Mouse (Mus musculus) urinary bladder, postnatal 36 days (tissue): ENCODE measurements around the gene Cyp17a1.
A peak's percentile ranks its signal among the peaks of the same experiment; 100 is the strongest.

Experiments
- DNase-seq, 2 experiments: peaks; one replicate each; pipeline ENCODE4 v3.0.0; 2022; ENCODE audit warnings: low spot score in 2 of 2, mixed read lengths in 1 of 2

Cyp17a1 gene

DNA sequence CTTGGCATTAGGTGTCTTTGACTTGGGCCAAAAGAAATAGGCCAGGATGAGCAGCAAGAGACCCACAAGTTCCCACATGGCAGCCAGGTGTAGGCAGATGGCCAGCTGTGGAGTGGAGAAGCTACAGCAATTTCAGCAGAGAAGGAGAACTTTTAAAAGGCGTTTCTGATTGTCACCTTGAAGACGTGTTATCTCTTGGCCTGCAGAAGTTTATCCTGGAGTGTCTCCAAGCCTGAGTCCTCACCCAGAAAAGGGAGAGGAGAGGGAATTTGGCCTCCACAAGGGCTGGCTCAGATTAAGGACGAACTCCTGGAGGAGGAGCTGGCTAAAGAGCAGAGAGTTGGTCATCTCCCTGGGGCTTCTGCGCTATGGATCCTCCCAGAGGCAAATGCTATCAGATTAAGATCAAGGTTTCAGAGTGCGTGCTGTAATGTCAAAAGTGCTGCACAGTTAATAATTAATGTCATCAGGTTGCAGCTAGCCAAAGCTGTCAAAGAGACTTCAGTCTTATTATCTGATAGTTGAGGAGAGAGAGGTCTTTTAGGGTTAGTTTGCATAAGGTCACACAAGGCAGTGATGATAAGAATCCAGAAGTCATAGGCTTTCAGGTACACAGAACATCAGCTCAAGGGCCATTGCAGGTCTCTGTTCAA, at the start of gene Cyp17a1:
Cyp17a1 (minus strand) TSS at position 407 of the 653 bp plus-strand sequence.
- DNase-seq: no peak

DNA sequence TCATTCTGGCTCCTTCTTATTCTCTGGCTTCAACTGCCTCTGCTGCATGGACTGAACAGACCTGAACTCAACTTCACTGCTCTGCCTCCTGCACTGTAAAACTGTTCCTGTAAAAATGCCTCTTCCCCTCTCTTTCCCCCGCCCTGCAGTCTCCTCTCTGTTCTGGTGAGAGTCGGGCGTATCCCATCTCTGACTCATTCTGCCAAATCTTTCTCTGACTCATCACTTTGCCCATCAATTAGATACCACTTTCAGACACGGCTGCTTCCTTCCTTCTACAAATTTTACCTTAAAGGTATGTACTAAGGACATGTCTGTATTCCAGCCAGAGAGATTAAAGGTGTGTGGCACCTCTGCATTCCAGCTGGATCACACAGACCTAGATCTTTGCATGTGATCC, 45.2 kb upstream of the Cyp17a1 start:
- no peak for DNase-seq

DNA sequence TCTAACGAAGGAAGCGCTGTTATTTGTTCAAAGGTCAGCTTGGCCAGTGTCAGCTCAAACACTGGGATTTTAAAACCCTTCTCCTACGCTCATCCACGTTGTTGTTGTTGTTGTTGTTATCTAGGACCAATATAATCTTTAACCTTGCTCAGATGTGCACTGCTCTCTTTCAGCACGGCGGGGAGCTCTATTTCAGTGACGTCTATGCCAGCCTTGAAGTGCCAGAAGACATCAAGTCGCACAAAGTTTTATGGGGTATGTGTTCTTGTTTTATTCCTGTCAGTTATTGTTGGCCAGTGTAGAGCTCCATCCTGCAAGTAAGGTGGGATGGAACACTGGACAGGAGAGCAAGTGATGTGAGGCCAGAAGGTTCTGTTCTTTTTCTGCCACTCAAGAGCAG, 42.0 kb upstream of the Cyp17a1 start:
- no peak for DNase-seq

DNA sequence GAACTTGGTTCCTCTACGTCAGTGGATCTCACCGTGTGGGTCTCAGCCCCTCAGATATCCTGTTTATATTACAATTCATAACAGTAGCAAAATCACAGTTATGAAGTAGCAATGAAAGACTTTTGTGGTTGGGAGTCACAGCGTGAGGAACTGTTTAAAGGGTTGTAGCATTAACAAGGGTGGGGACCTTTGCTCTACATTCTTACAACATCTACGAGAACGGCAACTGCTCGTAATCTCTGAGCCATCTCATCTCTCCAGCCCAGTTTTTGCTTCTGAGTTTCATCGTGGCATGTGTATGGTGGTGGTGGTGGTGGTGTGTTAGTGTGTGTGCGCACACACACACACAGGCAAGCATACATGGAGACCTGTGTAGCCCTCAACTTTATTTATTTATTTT, 41.3 kb upstream of the Cyp17a1 start:
- DNase-seq: no peak

DNA sequence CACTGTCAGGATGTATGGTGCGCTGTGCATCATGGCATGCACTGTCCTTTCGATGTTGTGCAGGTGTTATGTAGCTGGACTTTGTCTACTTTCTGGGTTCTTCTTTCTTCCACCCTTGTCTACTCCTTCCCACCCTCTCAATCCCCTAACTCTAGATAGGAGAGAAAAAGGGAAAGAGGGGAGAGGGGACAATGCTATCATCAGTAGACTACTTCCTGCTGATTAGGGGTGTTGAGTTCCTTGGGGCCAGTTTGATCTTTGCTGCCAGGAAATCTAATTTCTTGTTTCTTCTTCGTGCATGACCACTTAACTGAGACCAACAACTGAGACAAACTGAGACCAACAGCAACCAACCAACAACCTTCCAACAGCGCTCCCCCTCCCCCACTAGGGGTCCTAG, 37.6 kb upstream of the Cyp17a1 start:
- DNase-seq: no peak

DNA sequence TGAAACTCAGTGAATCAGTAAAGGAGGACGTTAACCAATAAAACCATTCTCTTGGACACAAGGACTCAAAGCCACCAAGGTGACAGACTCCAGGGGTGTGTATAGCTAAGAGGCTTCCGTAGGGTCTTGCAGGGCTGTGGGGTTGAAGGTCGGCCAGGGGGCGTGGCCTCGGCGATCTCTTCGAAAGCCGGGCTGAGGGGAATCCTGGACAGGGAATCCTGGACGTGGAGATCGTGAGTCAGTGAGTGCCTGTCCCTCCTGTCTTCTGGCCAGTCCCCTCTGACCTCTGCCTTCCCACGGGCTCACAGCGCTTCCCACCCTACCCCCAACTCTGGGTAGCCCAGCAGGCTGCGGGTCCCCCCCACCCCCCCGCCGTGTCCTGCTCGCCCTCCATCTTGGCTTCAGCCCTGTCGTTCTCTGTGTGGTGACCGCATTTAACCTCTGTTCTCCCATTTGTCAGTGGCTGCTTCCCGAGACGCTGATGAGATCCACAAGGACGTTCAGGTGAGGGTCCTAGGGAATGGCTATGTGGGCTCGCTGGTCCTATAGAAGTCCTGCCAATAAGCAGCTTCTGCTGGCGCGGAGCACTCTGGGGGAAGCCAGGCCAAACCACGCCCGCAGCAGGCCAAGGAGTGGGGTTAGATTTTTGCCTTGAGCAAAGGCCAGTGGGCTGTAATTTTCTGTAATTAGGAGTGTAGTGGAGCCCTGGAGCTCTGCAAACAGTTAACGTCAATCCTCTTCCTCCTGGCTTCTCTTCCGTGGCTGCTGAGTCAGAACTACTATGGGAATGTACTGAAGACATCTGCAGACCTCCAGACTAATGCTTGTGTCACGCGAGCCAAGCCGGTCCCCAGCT, 34.6 kb upstream of the Cyp17a1 start, which contains the start of gene As3mt:
As3mt (plus strand) TSS at position 163 of the 856 bp plus-strand sequence.
- peak; percentile 66 to 76 for DNase-seq

DNA sequence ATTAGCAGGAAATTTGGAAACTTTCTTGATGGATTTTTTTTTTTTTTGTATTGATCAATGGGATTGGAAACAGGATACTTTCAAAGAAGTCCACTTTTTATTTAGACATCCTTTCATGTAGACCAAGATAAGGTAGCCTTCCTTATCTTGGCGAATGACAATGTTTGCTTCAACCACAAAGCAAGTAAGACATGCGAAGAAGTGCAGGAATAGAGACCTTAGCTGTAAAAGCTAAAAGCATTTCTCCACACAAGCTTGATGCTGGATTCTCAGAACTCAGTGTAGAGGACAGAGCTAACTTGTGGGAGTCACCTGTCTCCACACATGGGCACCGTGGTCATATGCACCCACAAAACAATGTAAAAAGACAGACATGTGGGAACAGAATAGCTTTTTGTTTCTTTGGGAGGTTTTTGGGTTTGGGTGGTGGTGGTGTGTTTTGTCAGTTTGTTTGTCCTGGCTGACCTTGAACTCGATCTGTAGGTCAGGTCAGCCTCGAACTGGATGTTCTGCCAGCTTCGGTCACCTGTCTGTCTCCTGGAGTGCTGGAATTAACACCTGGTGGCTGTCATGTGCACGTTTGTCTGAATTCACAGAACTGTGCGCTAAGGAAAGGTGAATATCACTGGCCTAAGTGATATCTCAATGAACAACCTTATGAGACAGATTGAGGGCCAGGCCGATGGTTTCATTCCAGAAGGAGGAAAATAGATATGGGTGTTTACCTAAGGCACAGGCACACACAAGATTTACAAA, 33.7 kb upstream of the Cyp17a1 start:
- no peak for DNase-seq

DNA sequence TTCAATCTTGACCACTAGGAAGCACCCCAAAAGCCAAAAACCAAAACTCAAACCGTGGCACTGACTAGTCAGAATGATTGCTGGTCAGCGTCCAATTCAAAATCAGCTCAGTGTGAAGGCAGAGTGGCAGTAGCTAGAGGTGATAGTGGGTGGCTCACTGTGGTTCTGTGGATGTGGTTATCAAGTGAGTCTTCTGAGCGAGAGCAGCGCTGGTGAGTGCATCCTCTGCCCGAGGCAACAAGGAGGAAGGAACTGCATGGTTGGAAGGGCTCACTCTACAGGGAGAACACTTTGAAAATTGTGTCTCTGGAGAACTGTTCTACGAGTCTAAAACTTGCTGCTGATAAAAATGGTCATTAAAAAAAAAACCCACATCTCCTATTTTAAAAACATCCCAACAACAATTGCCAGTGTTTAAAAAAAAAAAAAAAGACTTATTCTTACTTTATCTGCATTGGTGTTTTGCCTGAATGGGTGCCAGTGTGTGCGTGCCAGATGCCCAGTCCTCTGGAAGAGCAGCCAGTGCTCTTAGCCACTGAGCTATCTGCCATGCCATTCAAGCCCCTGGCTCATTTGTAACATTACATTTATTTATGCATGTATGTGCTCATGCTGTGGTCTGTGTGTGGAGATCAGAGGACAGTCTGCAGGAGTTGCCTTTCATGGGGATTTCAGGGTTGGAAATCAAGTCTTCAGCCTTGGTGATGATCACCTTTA, 33.0 kb upstream of the Cyp17a1 start:
- DNase-seq: no peak

DNA sequence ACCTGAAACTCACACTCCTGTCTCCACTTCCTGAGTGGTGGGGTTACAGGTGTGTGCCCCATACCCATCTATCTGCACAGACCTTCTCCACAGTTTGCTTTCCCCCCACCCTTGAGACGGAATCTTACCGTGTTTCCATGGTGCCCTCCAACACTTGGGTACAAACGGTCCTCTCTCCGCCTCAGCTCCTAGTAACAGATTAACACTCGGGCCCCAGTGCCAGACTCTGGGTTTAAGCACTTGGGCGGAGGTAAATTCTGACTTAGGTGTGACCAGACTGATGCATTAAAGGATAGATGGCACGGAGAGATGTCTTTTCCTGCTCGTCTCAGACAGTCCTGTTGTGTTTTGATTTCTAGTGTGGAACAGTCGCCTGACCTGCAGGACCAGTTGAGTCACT, 28.2 kb upstream of the Cyp17a1 start:
- DNase-seq: no peak

DNA sequence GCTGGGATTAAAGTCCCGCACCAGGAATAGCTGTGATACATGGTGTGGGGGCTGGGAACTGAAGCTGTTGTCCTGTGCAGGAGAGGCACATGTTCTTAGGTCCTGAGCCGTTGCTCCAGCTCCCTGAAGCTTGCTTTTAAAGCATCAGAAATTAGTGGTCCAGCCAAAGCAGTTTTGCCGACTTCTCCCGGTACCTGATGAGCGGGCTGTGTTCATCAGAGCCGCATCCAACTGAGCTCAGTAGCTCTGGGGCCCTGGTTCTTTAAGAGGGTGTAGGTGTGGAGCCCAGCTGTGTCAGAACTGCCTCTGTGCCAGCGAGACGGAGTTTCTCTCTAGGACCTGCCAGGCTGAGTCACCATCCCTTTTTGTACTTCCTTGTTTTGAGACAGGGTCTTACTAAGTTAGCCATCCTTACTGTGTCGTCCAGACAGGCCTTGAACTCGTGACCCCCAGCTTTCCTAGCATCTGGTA, 26.1 kb upstream of the Cyp17a1 start:
- no peak for DNase-seq

DNA sequence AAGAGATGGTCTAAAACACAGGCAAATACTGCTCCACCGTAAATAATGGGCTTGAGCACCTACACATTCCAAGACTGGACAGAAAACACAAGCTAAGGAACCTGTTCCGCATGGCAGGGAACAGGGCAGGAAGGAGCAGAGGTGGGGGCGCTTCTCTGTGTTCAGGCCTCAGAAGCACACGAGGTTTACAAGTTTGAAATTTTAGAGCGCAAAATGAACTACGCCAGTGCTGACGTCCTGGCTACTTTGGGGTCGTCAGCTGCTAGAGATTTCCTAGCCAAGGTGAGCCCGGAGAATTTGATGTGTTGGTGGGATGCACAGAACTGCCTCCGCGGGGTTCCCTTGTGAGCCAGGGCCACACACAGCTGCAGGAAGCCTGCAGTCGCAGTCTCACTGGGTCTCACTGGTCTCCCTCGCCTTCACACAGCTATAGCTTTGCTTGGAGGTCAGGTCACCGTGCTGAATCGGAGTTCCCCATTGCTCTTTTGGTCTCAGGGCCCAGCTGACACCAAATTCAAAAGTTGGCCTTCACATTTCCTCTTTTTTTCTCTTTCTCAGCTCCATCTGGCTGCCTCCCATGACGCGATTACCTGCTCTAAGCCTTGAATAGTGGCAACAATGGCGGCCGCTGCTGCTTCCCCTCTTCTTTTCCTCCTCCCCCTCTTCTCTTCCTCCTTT, 25.0 kb upstream of the Cyp17a1 start:
- DNase-seq: no peak

DNA sequence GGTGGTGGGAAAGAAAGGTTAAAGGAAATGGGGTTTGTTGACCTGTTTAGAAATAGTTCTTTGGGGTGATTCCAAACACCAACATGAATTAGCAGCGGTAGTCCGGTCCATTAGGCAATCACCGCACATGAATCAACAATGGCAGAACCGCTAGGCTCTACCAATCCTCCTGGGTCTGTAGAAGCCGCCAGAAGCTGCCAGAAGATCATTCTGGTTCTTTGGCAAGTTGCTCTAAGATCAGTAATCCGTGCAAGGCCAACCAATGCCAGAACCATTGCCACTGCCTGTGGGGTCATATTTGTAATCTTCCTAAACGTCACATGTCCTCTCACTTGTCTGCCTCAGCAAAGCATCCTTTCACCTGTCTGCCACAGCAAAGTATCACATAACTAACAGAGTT, 24.0 kb upstream of the Cyp17a1 start:
- no peak for DNase-seq

DNA sequence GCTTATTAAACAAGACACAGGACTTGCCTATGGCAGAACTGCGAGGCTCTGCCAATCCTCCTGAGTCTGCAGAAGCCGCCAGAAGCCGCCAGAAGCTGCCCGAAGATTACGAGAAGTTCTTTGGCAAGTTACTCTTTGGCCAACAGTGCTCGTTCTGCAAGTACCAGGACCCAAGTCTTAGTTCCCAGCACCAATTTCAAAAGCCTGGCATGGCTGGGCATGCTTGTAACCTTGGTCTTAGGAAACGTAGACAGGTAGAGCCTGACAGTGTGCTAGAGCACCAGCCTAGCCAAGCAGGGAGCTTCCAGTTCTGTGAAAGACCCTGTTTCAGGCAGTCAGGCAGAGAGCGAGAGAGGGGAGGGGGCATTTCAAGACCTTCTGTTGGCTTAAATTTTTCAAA, 23.5 kb upstream of the Cyp17a1 start:
- DNase-seq: no peak

DNA sequence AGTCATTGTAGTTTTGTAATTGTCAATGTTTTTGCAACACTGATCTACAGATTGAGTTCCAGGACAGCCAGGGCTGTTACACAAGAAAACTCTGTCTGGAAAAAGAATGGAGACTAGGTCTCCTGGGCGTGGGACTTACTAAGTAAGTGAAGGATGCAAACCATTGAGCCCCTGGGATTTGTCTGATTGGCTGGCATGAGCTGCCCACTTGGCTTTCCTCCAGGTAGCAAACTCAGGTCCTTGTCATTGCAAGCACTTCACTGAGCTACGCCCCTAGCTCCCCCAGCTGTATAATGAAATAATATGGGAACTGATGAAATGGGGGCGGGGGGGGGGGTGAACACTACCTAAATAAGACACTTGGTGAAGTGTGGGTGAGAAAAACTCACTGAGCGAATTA, 20.2 kb upstream of the Cyp17a1 start:
- DNase-seq: peak in 1 of 2 experiments; percentile 37

DNA sequence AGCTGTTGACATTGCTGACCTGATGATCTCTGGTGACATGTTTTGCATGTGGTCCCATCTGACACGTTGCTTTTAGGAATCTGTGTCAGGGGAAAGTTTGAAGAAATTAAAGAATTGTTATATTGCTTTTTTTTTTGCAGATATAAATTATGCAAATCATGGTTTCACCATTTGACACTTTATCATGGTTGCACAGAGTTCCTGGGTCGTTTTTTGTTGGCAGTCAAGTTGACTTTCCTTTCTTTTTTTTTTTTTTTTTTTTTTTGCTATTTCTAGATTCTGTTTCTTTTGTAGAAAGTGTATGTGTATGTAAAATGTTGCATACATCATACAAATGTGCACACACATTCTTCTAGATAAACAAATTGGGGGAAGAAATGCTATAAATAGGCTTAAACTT, 18.1 kb upstream of the Cyp17a1 start:
- no peak for DNase-seq

DNA sequence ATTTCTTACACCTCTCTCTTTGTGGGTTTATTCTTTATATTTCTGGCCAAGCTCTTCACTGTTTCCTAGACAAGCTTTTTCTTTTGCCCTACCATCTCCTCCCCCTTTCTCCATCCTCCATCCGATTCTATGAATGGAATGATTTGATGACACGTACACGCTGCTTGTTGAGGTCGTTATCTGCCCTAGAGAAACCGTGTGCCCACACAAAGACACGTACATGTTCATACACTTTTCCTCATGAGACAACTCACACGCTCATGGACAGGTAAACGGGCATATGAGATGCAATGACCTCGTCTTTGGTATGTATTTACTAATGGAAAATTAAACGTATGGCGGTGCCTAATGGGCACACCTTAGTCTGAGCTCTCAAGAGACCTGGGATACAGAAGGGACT, 17.4 kb upstream of the Cyp17a1 start:
- DNase-seq: no peak

DNA sequence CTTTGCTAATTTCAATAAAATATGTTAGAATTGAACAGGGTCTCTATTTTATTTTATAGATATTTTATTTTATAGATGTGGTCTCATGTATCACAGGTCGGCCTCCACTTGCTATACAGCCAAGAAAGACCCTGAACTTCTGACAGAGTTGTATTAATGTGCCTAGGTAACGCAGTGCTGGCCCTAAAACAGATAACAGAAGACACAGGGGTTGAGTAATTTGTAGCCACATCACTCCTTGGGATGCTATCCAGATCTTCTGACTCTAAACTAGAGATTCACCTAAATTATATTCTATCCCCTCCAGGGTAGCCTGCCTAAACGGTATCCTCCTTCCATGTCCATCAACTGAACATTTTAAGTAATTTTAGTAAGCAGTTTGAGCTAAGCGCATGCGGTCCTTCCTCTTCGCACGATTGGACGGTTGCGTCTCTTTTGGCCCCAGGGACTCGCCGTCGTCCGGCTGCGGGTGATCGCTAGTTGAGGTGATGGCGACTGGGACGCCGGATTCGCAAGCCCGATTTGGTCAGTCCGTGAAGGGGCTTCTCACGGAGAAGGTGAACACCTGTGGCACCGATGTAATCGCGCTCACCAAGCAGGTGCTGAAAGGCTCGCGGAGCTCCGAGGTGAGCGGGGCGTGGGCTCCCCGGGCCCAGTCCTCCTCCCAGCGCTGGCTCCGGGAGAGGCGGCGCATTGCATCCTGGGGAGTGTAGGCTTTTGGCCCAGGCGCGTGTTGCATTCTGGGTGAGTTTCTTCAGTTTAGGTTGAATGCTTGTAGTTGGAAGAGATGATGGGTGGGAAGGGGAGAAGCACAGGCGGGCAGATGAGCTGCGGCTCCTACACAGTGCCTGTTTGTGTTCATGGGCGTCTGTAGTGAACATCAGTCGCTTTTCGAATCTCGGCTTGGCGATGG, 16.7 kb upstream of the Cyp17a1 start, which contains the start of gene Borcs7:
Borcs7 (plus strand) TSS at position 447 of the 913 bp plus-strand sequence.
- DNase-seq: peak; percentile 86 to 87

DNA sequence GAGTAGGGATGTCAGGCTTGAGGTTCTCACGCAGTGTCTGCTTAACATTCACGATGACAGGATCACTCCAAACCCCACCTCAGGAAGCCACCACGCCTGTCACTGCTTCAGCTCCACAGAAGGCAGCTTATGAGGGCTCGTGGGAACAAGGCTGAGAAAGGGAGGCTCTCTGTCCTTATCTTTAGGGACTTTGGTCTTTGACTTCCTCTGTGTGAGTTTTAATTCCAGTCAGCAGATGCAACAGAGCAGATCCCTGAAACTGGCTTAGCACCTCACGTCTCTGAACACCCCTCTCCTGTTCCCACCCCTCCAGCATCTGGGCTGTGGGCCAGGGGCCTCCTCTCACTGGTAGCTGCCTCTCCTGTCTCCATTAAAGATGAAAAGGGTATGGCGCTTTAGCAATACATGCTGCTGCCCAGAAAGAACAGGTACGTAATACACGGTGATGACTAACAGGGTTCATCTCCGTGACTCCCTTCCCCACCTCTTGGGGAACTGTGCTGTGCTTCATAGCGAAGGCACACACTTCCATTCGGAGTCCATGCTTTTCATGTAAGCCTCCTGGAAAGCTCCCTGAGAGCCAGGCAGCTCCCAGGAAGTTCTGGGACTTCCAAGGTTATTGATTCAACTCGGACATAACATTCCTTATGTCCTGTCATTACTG, 6.9 kb upstream of the Cyp17a1 start:
- no peak for DNase-seq

DNA sequence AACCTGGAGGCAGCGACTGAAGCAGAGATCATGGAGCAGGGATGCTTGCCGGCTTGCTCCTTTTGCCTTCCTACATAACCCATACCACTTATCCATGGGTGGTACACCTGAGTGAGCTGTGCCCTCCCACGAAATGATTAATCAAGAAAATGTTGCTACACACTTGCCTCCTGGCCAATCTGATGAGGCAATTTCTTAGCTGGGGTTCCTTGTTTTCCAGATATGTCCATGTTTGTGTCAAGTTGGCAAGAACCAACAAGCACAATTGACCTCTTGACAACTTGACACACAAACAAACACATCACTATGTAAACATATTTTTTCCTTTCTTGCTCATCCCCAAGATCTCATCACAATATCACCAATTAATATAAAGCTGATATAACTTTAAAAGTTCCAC, 2.7 kb upstream of the Cyp17a1 start:
- DNase-seq: no peak
